Mouse (Mus musculus) stomach, embryonic 16.5 days (tissue): Measurements from ENCODE around the gene Flvcr1. TPM values are rescaled to one million over a fixed set of nuclear protein-coding genes. Genes with fewer than 3 reads are reported as not detected.
A peak's percentile ranks its signal among the peaks of the same experiment; 100 is the strongest.
"Not testable (repeated sequence)": the region's sequence is repeated elsewhere in the genome, so short reads cannot be mapped to it uniquely, and the experiment has no call there.

ENCODE experiments used
- ATAC-seq: fragments of 200-750 bp; cut with Nextera tagmentation; 2 replicates; pipeline ENCODE4 v1.8.0; 2017; ENCODE audit warnings: moderate number of reproducible peaks, moderate TSS enrichment; ENCODE audit not compliant: insufficient read depth, low FRiP score
- H3K27ac ChIP-seq: fragments of 300-500 bp; sonication (generic); 2 replicates; pipeline ENCODE4 v1.5.1; 2014; ENCODE audit warnings: low read length
- H3K27me3 ChIP-seq: fragments of 300-500 bp; sonication (generic); 2 replicates; pipeline ENCODE4 v1.6.1; 2014; ENCODE audit warnings: low read length, control low read depth, mixed read lengths; ENCODE audit not compliant: control insufficient read depth, insufficient read depth
- H3K36me3 ChIP-seq: fragments of 300-500 bp; sonication (generic); 2 replicates; pipeline ENCODE4 v1.6.1; 2014; ENCODE audit warnings: low read length; ENCODE audit not compliant: control insufficient read depth, insufficient read depth
- H3K4me1 ChIP-seq: fragments of 300-500 bp; sonication (generic); 2 replicates; pipeline ENCODE4 v1.6.1; 2014; ENCODE audit warnings: low read length, control low read depth, mixed read lengths; ENCODE audit not compliant: control insufficient read depth, insufficient read depth
- H3K4me2 ChIP-seq: fragments of 300-500 bp; sonication (generic); 2 replicates; pipeline ENCODE4 v1.6.1; 2014; ENCODE audit warnings: low read depth, low read length, mixed read lengths
- H3K4me3 ChIP-seq: fragments of 300-500 bp; sonication (generic); replicated peaks from 2 replicates; pipeline ENCODE4 v1.5.1; 2014; ENCODE audit warnings: mild to moderate bottlenecking, low read length
- H3K9ac ChIP-seq: fragments of 300-500 bp; sonication (generic); 2 replicates; pipeline ENCODE4 v1.6.1; 2014; ENCODE audit warnings: low read length
- H3K9me3 ChIP-seq: fragments of 300-500 bp; sonication (generic); replicated peaks from 2 replicates; pipeline ENCODE4 v1.6.1; 2016; ENCODE audit warnings: low read length, control low read depth; ENCODE audit not compliant: control insufficient read depth
- WGBS: fragments of 180-500 bp; shearing (Covaris S2); extraction: QIAGEN DNeasy Blood & Tissue Kit; methylation state at CpG from one replicate; pipeline ENCODE4 v1.1.7; 2014; 5-methylcytosine and 5-hydroxymethylcytosine counted together
- polyA plus RNA-seq: library from polyadenylated mRNA; unstranded; fragments of >200 nt; fragmentation: Nextera tagmentation; extraction: Ambion mirVana; gene quantifications from 2 replicates; pipeline ENCODE4 v1.2.1, GENCODE M21; 2015

Gene Flvcr1
- polyA plus RNA-seq, 1 experiment from 2014 or later: 5.1 TPM

GRCm38 (mm10) chr1:191025016-191026012 lies 644 bp downstream of the Flvcr1 start:
- Histone ChIP-seq H3K9ac (peak overlapping the region; percentile 88), H3K27me3 (no peaks in the 10 kb centered on the region), H3K4me3 (peak overlapping the region; percentile 80), H3K27ac (peak overlapping the region; percentile 72), H3K4me1 (peaks cover 13% of the 10 kb centered on the region), H3K4me2 (peak overlapping the region; percentile 97), H3K9me3 (no peaks in the 10 kb centered on the region), H3K36me3 (no peaks in the 10 kb centered on the region)
- ATAC-seq: no peak
- WGBS: 3% methylated on average over 69 of the region's 69 CpGs

- not testable (repeated sequence) for H3K9ac ChIP-seq, H3K9me3 ChIP-seq, H3K27ac ChIP-seq, ATAC-seq, H3K27me3 ChIP-seq, H3K36me3 ChIP-seq, H3K4me2 ChIP-seq, H3K4me3 ChIP-seq
- WGBS: 92% methylated on average over 5 of the region's 6 CpGs
- peaks cover 13% of the 10 kb centered on the region for H3K4me1 ChIP-seq
Observed at GRCm38 (mm10) chr1:191023806-191024205, 2.2 kb downstream of the Flvcr1 start.

- Histone ChIP-seq H3K4me2 (no peak overlapping the region), H3K9ac (no peak overlapping the region), H3K4me3 (no peak overlapping the region), H3K4me1 (peaks cover 13% of the 10 kb centered on the region), H3K27me3 (no peaks in the 10 kb centered on the region), H3K36me3 (no peaks in the 10 kb centered on the region), H3K9me3 (no peaks in the 10 kb centered on the region), H3K27ac (no peak overlapping the region)
- no peak for ATAC-seq
- WGBS: 74% methylated on average over 2 of the region's 2 CpGs
Observed at GRCm38 (mm10) chr1:191023140-191023539, 2.8 kb downstream of the Flvcr1 start.

GRCm38 (mm10) chr1:191021016-191021415 lies 4.9 kb downstream of the Flvcr1 start:
- no peak for ATAC-seq
- H3K9ac ChIP-seq: no peak overlapping the region
- no peak overlapping the region for H3K4me2 ChIP-seq
- H3K9me3 ChIP-seq: no peaks in the 10 kb centered on the region
- no peaks in the 10 kb centered on the region for H3K27me3 ChIP-seq
- 84% methylated on average over 7 of the region's 7 CpGs for WGBS
- no peaks in the 10 kb centered on the region for H3K36me3 ChIP-seq
- peaks cover 8% of the 10 kb centered on the region for H3K4me1 ChIP-seq
- no peak overlapping the region for H3K27ac ChIP-seq
- no peak overlapping the region for H3K4me3 ChIP-seq

- Histone ChIP-seq H3K36me3 (no peaks in the 10 kb centered on the region), H3K9ac (no peak overlapping the region), H3K9me3 (no peaks in the 10 kb centered on the region), H3K27me3 (no peaks in the 10 kb centered on the region), H3K4me2 (no peak overlapping the region), H3K27ac (no peak overlapping the region), H3K4me1 (peaks cover 7% of the 10 kb centered on the region), H3K4me3 (no peak overlapping the region)
- WGBS: 83% methylated on average over 3 of the region's 3 CpGs
- no peak for ATAC-seq
Observed at GRCm38 (mm10) chr1:191020217-191020924, 5.6 kb downstream of the Flvcr1 start.

- no peaks in the 10 kb centered on the region for H3K9me3 ChIP-seq
- no peak overlapping the region for H3K27ac ChIP-seq
- H3K27me3 ChIP-seq: no peaks in the 10 kb centered on the region
- peaks cover under 1% of the 10 kb centered on the region for H3K4me1 ChIP-seq
- 89% methylated on average over 5 of the region's 5 CpGs for WGBS
- H3K36me3 ChIP-seq: no peaks in the 10 kb centered on the region
- no peak overlapping the region for H3K9ac ChIP-seq
- H3K4me3 ChIP-seq: no peak overlapping the region
- H3K4me2 ChIP-seq: no peak overlapping the region
- no peak for ATAC-seq
Observed at GRCm38 (mm10) chr1:191019803-191020202, 6.2 kb downstream of the Flvcr1 start.

GRCm38 (mm10) chr1:191014271-191014670 lies 11.7 kb downstream of the Flvcr1 start:
- Histone ChIP-seq H3K4me2 (no peak overlapping the region), H3K27ac (no peak overlapping the region), H3K9me3 (no peaks in the 10 kb centered on the region), H3K27me3 (no peaks in the 10 kb centered on the region), H3K36me3 (0 out of 2 replicates have a peak, but pooled peaks cover 5% of the 10 kb centered on the region), H3K4me1 (no peaks in the 10 kb centered on the region), H3K9ac (no peak overlapping the region), H3K4me3 (no peak overlapping the region)
- WGBS: 91% methylated on average over 3 of the region's 3 CpGs
- ATAC-seq: no peak

GRCm38 (mm10) chr1:191008707-191009106 lies 17.3 kb downstream of the Flvcr1 start:
- H3K4me1 ChIP-seq: no peaks in the 10 kb centered on the region
- no peak overlapping the region for H3K9ac ChIP-seq
- WGBS: 95% methylated on average over 5 of the region's 5 CpGs
- H3K27me3 ChIP-seq: no peaks in the 10 kb centered on the region
- H3K4me3 ChIP-seq: no peak overlapping the region
- no peaks in the 10 kb centered on the region for H3K9me3 ChIP-seq
- H3K4me2 ChIP-seq: no peak overlapping the region
- ATAC-seq: no peak
- peaks cover 11% of the 10 kb centered on the region for H3K36me3 ChIP-seq
- no peak overlapping the region for H3K27ac ChIP-seq

GRCm38 (mm10) chr1:191002201-191002600 lies 23.8 kb downstream of the Flvcr1 start:
- no peak for ATAC-seq
- 60% methylated on average over 6 of the region's 6 CpGs for WGBS

More at GRCm38 (mm10) chr1:191002201-191002600, 23.8 kb downstream of the Flvcr1 start:
- H3K4me1 ChIP-seq: no peaks in the 10 kb centered on the region
- H3K4me2 ChIP-seq: no peak overlapping the region
- no peak overlapping the region for H3K4me3 ChIP-seq
- H3K27ac ChIP-seq: no peak overlapping the region
- H3K9ac ChIP-seq: no peak overlapping the region
- no peaks in the 10 kb centered on the region for H3K36me3 ChIP-seq
- H3K27me3 ChIP-seq: no peaks in the 10 kb centered on the region
- H3K9me3 ChIP-seq: peaks cover 5% of the 10 kb centered on the region
